Mouse (Mus musculus): Measurements from ENCODE around the gene Gcc1. TPM values are rescaled to one million over a fixed set of nuclear protein-coding genes. Genes with fewer than 3 reads are reported as not detected.

The Gcc1 gene
- total RNA-seq, 1 experiment = 7.9 TPM

DNA sequence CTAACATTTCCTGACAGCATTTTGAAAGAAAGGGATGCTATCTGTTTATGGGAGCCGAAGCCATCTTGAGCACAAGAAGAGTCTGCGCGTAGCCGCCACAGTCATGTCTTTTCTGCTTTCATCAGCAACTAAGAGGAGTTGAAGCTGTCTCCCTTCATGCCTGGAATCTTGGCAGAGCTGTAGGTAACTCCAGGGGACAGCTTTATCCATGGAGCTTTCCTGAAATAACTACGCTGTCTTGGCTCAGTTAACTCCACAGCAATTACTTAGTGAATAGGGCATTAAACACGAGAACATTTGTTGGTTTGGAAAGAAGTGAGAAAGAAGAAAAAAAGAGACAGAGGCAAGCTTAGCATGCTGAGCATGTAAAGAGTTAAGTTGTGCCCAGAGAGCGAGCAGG, 19.7 kb upstream of the Gcc1 start:
- Histone ChIP-seq H3K36me3 (ENCODE audit: control insufficient read depth, insufficient read depth, low read length, poor library complexity, severe bottlenecking) (no peaks in the 10 kb centered on the region), H3K9me3 (ENCODE audit: control insufficient read depth, insufficient read depth, low read depth, low read length) (no peaks in the 10 kb centered on the region), H3K4me3 (ENCODE audit: insufficient read depth in 1 of 2, low read depth in 1 of 2, low read length in 2 of 2, poor library complexity in 1 of 2, severe bottlenecking in 1 of 2) (no peak overlapping the region), H3K4me1 (ENCODE audit: control insufficient read depth in 2 of 2, insufficient read depth in 2 of 2, low read length in 2 of 2, poor library complexity in 1 of 2) (no peaks in the 10 kb centered on the region), H3K9ac (ENCODE audit: insufficient read depth, low read depth, low read length, poor library complexity, severe bottlenecking) (no peak overlapping the region), H3K27ac (ENCODE audit: insufficient read depth, low read depth, low read length, poor library complexity, severe bottlenecking) (no peak overlapping the region)
- in situ Hi-C loops (cut with MboI; ENCODE audit: low sequenced_read_pairs in 2 of 2, unreplicated experiment in 2 of 2) = no loop called here
- no peak for DNase-seq (ENCODE audit: low read depth, low spot score)
- TF ChIP-seq HCFC1 (IDR thresholded peaks at IDR 0.05; ENCODE audit: borderline replicate concordance, insufficient read depth, low read length) = no peak
- TF ChIP-seq ZNF384 (IDR thresholded peaks at IDR 0.05; ENCODE audit: low read depth, low read length) = no peak
- TF ChIP-seq ZC3H11A (IDR thresholded peaks at IDR 0.05; ENCODE audit: borderline replicate concordance, low read depth, low read length) = no peak
- no peak for TF ChIP-seq MAFK (IDR thresholded peaks at IDR 0.05; ENCODE audit: insufficient read depth, low read depth, low read length)
- TF ChIP-seq CHD2 (IDR thresholded peaks at IDR 0.05; ENCODE audit: low read depth, low read length) = no peak

DNA sequence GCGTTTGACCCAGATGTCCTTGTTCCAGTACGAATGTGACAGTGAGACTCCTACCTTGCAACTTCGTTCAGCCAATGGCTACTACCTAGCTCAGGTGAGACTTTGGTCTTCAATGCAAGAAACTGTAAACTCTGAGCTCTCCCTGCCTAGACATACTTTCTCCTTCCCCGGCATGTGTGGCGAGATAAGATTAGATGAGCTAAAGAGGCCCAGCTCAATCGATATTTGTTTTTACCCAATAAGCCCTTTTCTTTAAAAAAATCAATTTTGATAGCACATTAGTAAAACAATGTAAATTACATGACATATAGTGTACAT, 3.3 kb upstream of the Gcc1 start:
- TF ChIP-seq ZNF384 (IDR thresholded peaks at IDR 0.05; ENCODE audit: low read depth, low read length) (no peak), ZC3H11A (IDR thresholded peaks at IDR 0.05; ENCODE audit: borderline replicate concordance, low read depth, low read length) (no peak), CHD2 (IDR thresholded peaks at IDR 0.05; ENCODE audit: low read depth, low read length) (no peak), MAFK (IDR thresholded peaks at IDR 0.05; ENCODE audit: insufficient read depth, low read depth, low read length) (no peak), HCFC1 (IDR thresholded peaks at IDR 0.05; ENCODE audit: borderline replicate concordance, insufficient read depth, low read length) (no peak)
- in situ Hi-C loops (cut with MboI; ENCODE audit: low sequenced_read_pairs in 2 of 2, unreplicated experiment in 2 of 2) = no loop called here
- no peak overlapping the region for H3K4me3 ChIP-seq (ENCODE audit: insufficient read depth in 1 of 2, low read depth in 1 of 2, low read length in 2 of 2, poor library complexity in 1 of 2, severe bottlenecking in 1 of 2)

DNA sequence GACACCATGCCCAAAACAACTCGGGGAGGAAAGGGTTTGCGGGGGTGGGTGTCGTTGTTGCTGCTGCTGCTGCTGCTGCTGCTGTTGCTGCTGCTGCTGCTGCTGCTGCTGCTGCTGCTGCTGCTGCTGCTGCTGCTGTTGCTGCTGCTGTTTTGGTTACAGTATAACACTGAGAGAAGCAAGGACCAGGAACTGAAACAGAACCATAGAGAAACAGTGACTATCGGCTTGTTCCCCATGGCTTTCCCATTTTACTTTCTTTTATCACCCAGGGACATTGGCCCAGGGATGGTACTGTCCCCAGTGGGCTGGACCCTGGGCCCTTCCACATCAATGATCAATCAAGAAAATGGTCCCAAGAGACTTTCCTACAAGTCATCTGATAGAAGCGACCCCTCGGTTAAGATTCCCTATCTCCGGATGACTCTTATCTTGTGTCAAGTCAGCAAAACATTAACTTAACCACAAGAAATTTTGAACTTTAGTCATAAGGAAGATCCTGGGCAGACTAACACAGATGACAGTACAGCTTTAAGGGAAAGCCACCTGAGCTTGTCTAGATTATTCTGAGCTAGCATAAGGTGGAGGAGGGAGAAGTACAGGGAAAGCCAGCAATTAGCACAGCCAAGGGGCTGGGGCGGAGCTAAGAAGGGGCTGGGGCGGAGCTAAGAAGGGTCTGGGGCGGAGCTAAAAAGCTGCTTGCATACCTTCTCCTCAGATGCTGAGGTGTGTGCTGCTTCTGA, 2.8 kb upstream of the Gcc1 start:
- no peak overlapping the region for H3K9ac ChIP-seq (ENCODE audit: insufficient read depth, low read depth, low read length, poor library complexity, severe bottlenecking)
- peak; percentile 66; the same call in 1 of the 2 replicates for TF ChIP-seq MAFK (IDR thresholded peaks at IDR 0.05; ENCODE audit: insufficient read depth, low read depth, low read length)
- no peak for TF ChIP-seq HCFC1 (IDR thresholded peaks at IDR 0.05; ENCODE audit: borderline replicate concordance, insufficient read depth, low read length)
- no peak overlapping the region for H3K4me3 ChIP-seq (ENCODE audit: insufficient read depth in 1 of 2, low read depth in 1 of 2, low read length in 2 of 2, poor library complexity in 1 of 2, severe bottlenecking in 1 of 2)
- DNase-seq (ENCODE audit: low read depth, low spot score) = no peak
- no peak overlapping the region for H3K27ac ChIP-seq (ENCODE audit: insufficient read depth, low read depth, low read length, poor library complexity, severe bottlenecking)
- in situ Hi-C loops (cut with MboI; ENCODE audit: low sequenced_read_pairs in 2 of 2, unreplicated experiment in 2 of 2) = no loop called here
- H3K4me1 ChIP-seq (ENCODE audit: control insufficient read depth in 2 of 2, insufficient read depth in 2 of 2, low read length in 2 of 2, poor library complexity in 1 of 2) = no peaks in the 10 kb centered on the region
- peaks cover 2% of the 10 kb centered on the region; the same call in 1 of the 2 replicates for H3K36me3 ChIP-seq (ENCODE audit: control insufficient read depth, insufficient read depth, low read length, poor library complexity, severe bottlenecking)
- no peaks in the 10 kb centered on the region for H3K9me3 ChIP-seq (ENCODE audit: control insufficient read depth, insufficient read depth, low read depth, low read length)

More for the DNA sequence above, 3.3 kb upstream of the Gcc1 start:
- Histone ChIP-seq H3K9ac (ENCODE audit: insufficient read depth, low read depth, low read length, poor library complexity, severe bottlenecking) (no peak overlapping the region), H3K36me3 (ENCODE audit: control insufficient read depth, insufficient read depth, low read length, poor library complexity, severe bottlenecking) (no peaks in the 10 kb centered on the region), H3K27ac (ENCODE audit: insufficient read depth, low read depth, low read length, poor library complexity, severe bottlenecking) (no peak overlapping the region), H3K9me3 (ENCODE audit: control insufficient read depth, insufficient read depth, low read depth, low read length) (no peaks in the 10 kb centered on the region), H3K4me1 (ENCODE audit: control insufficient read depth in 2 of 2, insufficient read depth in 2 of 2, low read length in 2 of 2, poor library complexity in 1 of 2) (no peaks in the 10 kb centered on the region)
- DNase-seq (ENCODE audit: low read depth, low spot score) = no peak

DNA sequence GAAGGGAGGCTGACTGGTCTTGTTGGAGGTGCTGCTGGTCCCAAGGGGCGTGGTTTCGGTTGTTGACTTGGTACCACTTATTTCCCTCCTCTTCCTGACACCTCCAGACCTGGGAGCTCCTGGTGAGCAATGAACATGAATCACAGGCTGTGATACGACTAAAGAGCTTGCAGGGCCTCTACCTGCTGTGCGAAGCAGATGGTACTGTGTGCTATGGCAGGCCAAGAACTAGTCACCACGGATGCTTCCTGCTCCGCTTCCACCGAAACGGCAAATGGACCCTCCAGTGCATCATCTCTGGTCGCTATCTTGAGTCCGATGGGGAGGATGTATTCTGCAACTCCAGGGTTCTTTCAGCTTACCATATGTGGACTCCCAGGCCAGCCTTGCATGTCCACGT, 1.7 kb upstream of the Gcc1 start:
- TF ChIP-seq CHD2 (IDR thresholded peaks at IDR 0.05; ENCODE audit: low read depth, low read length) (no peak), ZNF384 (IDR thresholded peaks at IDR 0.05; ENCODE audit: low read depth, low read length) (no peak), ZC3H11A (IDR thresholded peaks at IDR 0.05; ENCODE audit: borderline replicate concordance, low read depth, low read length) (no peak), HCFC1 (IDR thresholded peaks at IDR 0.05; ENCODE audit: borderline replicate concordance, insufficient read depth, low read length) (no peak), MAFK (IDR thresholded peaks at IDR 0.05; ENCODE audit: insufficient read depth, low read depth, low read length) (no peak)
- no peaks in the 10 kb centered on the region for H3K9me3 ChIP-seq (ENCODE audit: control insufficient read depth, insufficient read depth, low read depth, low read length)
- H3K36me3 ChIP-seq (ENCODE audit: control insufficient read depth, insufficient read depth, low read length, poor library complexity, severe bottlenecking) = peaks cover 7% of the 10 kb centered on the region; the same call in 1 of the 2 replicates
- in situ Hi-C loops (cut with MboI; ENCODE audit: low sequenced_read_pairs in 2 of 2, unreplicated experiment in 2 of 2) = no loop called here
- H3K4me3 ChIP-seq (ENCODE audit: insufficient read depth in 1 of 2, low read depth in 1 of 2, low read length in 2 of 2, poor library complexity in 1 of 2, severe bottlenecking in 1 of 2) = no peak overlapping the region
- no peak overlapping the region for H3K27ac ChIP-seq (ENCODE audit: insufficient read depth, low read depth, low read length, poor library complexity, severe bottlenecking)
- no peak for DNase-seq (ENCODE audit: low read depth, low spot score)
- no peak overlapping the region for H3K9ac ChIP-seq (ENCODE audit: insufficient read depth, low read depth, low read length, poor library complexity, severe bottlenecking)
- H3K4me1 ChIP-seq (ENCODE audit: control insufficient read depth in 2 of 2, insufficient read depth in 2 of 2, low read length in 2 of 2, poor library complexity in 1 of 2) = no peaks in the 10 kb centered on the region

All from ES-E14 (cell line).